Mouse (Mus musculus) cerebellum, adult 2 months (tissue): ENCODE data around the gene Ccr4.

Source experiments
- CTCF ChIP-seq: fragments of 200-500 bp; IDR thresholded peaks from 2 replicates; pipeline ENCODE4 v1.5.1; 2011; ENCODE audit warnings: low read depth, mild to moderate bottlenecking, control low read depth, low read length, moderate library complexity, borderline replicate concordance; ENCODE audit not compliant: insufficient read depth
- POLR2A ChIP-seq: fragments of 200-500 bp; IDR thresholded peaks from 2 replicates; pipeline ENCODE4 v1.6.1; 2011; ENCODE audit warnings: low read length, control low read depth, borderline replicate concordance; ENCODE audit not compliant: insufficient read depth

DNA sequence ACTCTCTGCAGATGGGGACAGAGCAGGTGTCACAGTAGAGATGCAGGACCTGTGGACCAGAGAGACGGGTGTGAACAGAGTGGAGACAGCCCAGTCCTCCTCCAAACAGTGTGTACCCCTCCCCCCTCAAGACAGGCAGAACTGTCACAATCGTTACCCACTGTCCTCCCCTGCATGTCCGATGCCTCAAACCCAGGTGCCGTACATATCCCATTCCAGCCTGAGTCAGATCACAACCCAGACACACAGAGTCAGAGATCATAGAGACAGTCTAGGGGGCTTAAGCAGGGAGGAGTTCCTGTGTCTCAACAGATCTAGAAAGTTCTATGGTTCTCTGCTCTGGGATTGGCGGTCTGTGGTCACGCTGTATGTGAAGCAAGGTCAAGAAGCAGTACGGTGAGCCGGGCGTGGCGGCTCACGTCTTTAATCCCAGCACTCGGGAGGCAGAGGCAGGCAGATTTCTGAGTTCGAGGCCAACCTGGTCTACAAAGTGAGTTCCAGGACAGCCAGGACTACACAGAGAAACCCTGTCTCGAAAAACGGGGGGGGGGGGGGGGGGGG lies 20.4 kb upstream of the Ccr4 start:
- no peak for TF ChIP-seq CTCF
- TF ChIP-seq POLR2A, result no peak
